Mouse (Mus musculus): ENCODE measurements around the gene Cebpg. TPM values are rescaled to one million over a fixed set of nuclear protein-coding genes. Genes with fewer than 3 reads are reported as not detected.

Cebpg gene
- polyA plus RNA-seq (2014; fragmentation: Nextera tagmentation; extraction: Ambion mirVana), result 42.5 and 43.5 TPM in 2 replicates

DNA sequence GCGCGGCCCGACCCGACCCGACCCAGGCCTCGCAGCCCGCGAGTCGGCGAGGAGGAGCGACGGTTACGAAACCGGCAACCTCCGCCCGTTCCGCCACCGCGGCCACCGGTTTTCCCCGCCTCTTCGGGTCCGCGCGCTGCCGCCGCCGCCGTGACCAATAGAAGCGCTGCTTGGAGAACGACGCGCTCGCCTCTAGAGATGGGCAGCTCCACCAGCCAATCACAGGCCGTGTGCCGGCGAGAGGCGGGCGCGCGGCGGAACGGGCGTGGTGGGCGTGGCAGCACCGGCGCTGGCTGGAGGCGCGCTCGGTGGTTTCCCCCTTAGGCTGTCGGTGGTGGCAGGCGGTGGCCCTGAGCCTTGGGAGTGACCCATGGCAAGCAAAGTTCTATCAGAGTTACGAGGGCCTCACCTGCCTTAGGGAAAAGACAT, at the start of gene Cebpg:
TSS of gene Cebpg (minus strand) at position 138 of the 429 bp plus-strand sequence.
- peak within 1 kb of the TSS; percentile 90 for H3K4me3 ChIP-seq (ENCODE audit: low read depth, low read length)
- peak; percentile 99 for ATAC-seq
- no peaks in the 10 kb centered on the region for H3K9me3 ChIP-seq (replicated peaks; ENCODE audit: control insufficient read depth, low read length)
- H3K36me3 ChIP-seq (ENCODE audit: control insufficient read depth, insufficient read depth, low read length), result no peaks in the 10 kb centered on the region
- H3K4me1 ChIP-seq (ENCODE audit: control insufficient read depth, insufficient read depth, low read length), result peaks cover 17% of the 10 kb centered on the region
- H3K27me3 ChIP-seq (replicated peaks; ENCODE audit: control insufficient read depth, insufficient read depth, low read length), result no peaks in the 10 kb centered on the region
- peak within 1 kb of the TSS; percentile 90 for H3K27ac ChIP-seq (ENCODE audit: low read depth, low read length)
- WGBS, result under 1% methylated on average over 40 of the region's 53 CpGs
- peak within 1 kb of the TSS; percentile 92 for H3K9ac ChIP-seq (ENCODE audit: low read length)
- DNase-seq (ENCODE audit: low spot score), result peak; percentile 95
- H3K4me2 ChIP-seq (ENCODE audit: low read length), result peak within 1 kb of the TSS; percentile 85

GRCm38 (mm10) chr7:35099528-35099927, 43.2 kb upstream of the Cebpg start:
- WGBS, result 86% methylated on average over 4 of the region's 4 CpGs
- H3K27ac ChIP-seq (ENCODE audit: low read depth, low read length), result no peak overlapping the region
- ATAC-seq, result no peak
- H3K4me3 ChIP-seq (ENCODE audit: low read depth, low read length), result no peak overlapping the region
- H3K4me2 ChIP-seq (ENCODE audit: low read length), result no peak overlapping the region
- DNase-seq (ENCODE audit: low spot score), result no peak
- H3K27me3 ChIP-seq (replicated peaks; ENCODE audit: control insufficient read depth, insufficient read depth, low read length), result no peaks in the 10 kb centered on the region
- no peak overlapping the region for H3K9ac ChIP-seq (ENCODE audit: low read length)
- H3K36me3 ChIP-seq (ENCODE audit: control insufficient read depth, insufficient read depth, low read length), result no peaks in the 10 kb centered on the region
- H3K9me3 ChIP-seq (replicated peaks; ENCODE audit: control insufficient read depth, low read length), result no peaks in the 10 kb centered on the region
- H3K4me1 ChIP-seq (ENCODE audit: control insufficient read depth, insufficient read depth, low read length), result no peaks in the 10 kb centered on the region

DNA sequence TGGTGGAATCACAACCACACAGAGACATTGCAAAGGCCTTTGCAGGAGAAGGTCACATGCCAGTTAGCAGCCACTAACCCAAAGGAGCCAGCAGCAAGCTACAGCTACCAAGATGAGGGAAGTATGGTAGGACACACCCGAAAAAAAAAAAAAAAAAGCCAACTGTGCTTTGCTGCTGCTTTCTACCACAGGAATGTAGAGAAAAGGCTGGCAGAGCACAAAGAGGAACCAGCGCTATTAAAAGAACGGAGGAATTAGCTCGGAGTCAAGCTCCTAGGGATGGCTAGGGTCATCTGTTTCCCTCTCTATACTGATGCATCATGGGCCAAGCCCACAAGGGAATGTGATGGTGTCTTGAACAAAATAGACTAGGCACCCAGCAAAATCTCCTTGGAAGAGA, 42.4 kb upstream of the Cebpg start:
- H3K4me1 ChIP-seq (ENCODE audit: control insufficient read depth, insufficient read depth, low read length), result no peaks in the 10 kb centered on the region
- 78% methylated on average over 4 of the region's 4 CpGs for WGBS
- DNase-seq (ENCODE audit: low spot score) (no peak), ATAC-seq (no peak)
- no peaks in the 10 kb centered on the region for H3K27me3 ChIP-seq (replicated peaks; ENCODE audit: control insufficient read depth, insufficient read depth, low read length)
- no peaks in the 10 kb centered on the region for H3K9me3 ChIP-seq (replicated peaks; ENCODE audit: control insufficient read depth, low read length)
- no peaks in the 10 kb centered on the region for H3K36me3 ChIP-seq (ENCODE audit: control insufficient read depth, insufficient read depth, low read length)
- H3K9ac ChIP-seq (ENCODE audit: low read length), result no peak overlapping the region
- H3K27ac ChIP-seq (ENCODE audit: low read depth, low read length), result no peak overlapping the region
- no peak overlapping the region for H3K4me2 ChIP-seq (ENCODE audit: low read length)
- H3K4me3 ChIP-seq (ENCODE audit: low read depth, low read length), result no peak overlapping the region

GRCm38 (mm10) chr7:35094975-35095678, 38.8 kb upstream of the Cebpg start:
- no peak for DNase-seq (ENCODE audit: low spot score)
- no peak for ATAC-seq
- no peaks in the 10 kb centered on the region for H3K9me3 ChIP-seq (replicated peaks; ENCODE audit: control insufficient read depth, low read length)

DNA sequence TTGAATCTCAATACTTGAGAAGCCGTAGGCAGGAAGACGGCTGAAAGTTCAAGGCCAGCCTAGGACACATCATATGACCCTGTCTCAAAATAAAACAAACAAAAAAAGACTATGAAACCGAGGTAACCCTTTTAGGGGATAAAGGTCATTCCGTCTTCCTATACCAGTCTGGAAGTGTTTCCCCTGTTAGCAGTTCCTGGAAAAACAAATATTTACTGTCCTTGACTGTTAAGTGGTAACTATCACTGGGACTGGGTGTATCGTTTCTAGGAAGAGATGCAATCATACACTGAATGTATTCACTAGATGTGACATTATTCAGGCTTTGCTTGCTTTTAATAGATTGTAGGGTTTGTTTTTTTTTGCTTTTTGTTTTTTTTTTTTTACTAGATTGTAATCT, 34.2 kb upstream of the Cebpg start:
- H3K27me3 ChIP-seq (replicated peaks; ENCODE audit: control insufficient read depth, insufficient read depth, low read length), result no peaks in the 10 kb centered on the region
- WGBS, result 86% methylated on average over 5 of the region's 5 CpGs
- ATAC-seq (no peak), DNase-seq (ENCODE audit: low spot score) (no peak)
- no peak overlapping the region for H3K4me3 ChIP-seq (ENCODE audit: low read depth, low read length)
- no peaks in the 10 kb centered on the region for H3K9me3 ChIP-seq (replicated peaks; ENCODE audit: control insufficient read depth, low read length)
- H3K9ac ChIP-seq (ENCODE audit: low read length), result no peak overlapping the region
- no peak overlapping the region for H3K4me2 ChIP-seq (ENCODE audit: low read length)
- H3K36me3 ChIP-seq (ENCODE audit: control insufficient read depth, insufficient read depth, low read length), result no peaks in the 10 kb centered on the region
- peaks cover 17% of the 10 kb centered on the region for H3K4me1 ChIP-seq (ENCODE audit: control insufficient read depth, insufficient read depth, low read length)
- no peak overlapping the region for H3K27ac ChIP-seq (ENCODE audit: low read depth, low read length)

More at GRCm38 (mm10) chr7:35094975-35095678, 38.8 kb upstream of the Cebpg start:
- no peak overlapping the region for H3K27ac ChIP-seq (ENCODE audit: low read depth, low read length)
- WGBS, result 82% methylated on average over 9 of the region's 9 CpGs
- H3K36me3 ChIP-seq (ENCODE audit: control insufficient read depth, insufficient read depth, low read length), result no peaks in the 10 kb centered on the region
- no peak overlapping the region for H3K4me2 ChIP-seq (ENCODE audit: low read length)
- no peak overlapping the region for H3K9ac ChIP-seq (ENCODE audit: low read length)
- H3K4me3 ChIP-seq (ENCODE audit: low read depth, low read length), result no peak overlapping the region
- H3K27me3 ChIP-seq (replicated peaks; ENCODE audit: control insufficient read depth, insufficient read depth, low read length), result no peaks in the 10 kb centered on the region
- no peaks in the 10 kb centered on the region for H3K4me1 ChIP-seq (ENCODE audit: control insufficient read depth, insufficient read depth, low read length)

- Histone ChIP-seq H3K27ac (ENCODE audit: low read depth, low read length) (0 out of 2 replicates have a peak overlapping the region, but pooled peaks have one; percentile 7), H3K27me3 (replicated peaks; ENCODE audit: control insufficient read depth, insufficient read depth, low read length) (no peaks in the 10 kb centered on the region), H3K4me2 (ENCODE audit: low read length) (peak overlapping the region; percentile 52), H3K9me3 (replicated peaks; ENCODE audit: control insufficient read depth, low read length) (no peaks in the 10 kb centered on the region), H3K4me1 (ENCODE audit: control insufficient read depth, insufficient read depth, low read length) (peaks cover 17% of the 10 kb centered on the region), H3K36me3 (ENCODE audit: control insufficient read depth, insufficient read depth, low read length) (no peaks in the 10 kb centered on the region), H3K9ac (ENCODE audit: low read length) (no peak overlapping the region), H3K4me3 (ENCODE audit: low read depth, low read length) (peak overlapping the region; percentile 18; the same call in 1 of the 2 replicates)
- ATAC-seq, result peak; percentile 81
- WGBS, result under 1% methylated on average over 21 of the region's 21 CpGs
- peak; percentile 84 for DNase-seq (ENCODE audit: low spot score)
These were observed 30.0 kb upstream of the Cebpg start for GRCm38 (mm10) chr7:35086271-35086861.

GRCm38 (mm10) chr7:35084565-35085360, 28.4 kb upstream of the Cebpg start:
- DNase-seq (ENCODE audit: low spot score) (no peak), ATAC-seq (no peak)
- H3K4me2 ChIP-seq (ENCODE audit: low read length), result no peak overlapping the region
- no peaks in the 10 kb centered on the region for H3K27me3 ChIP-seq (replicated peaks; ENCODE audit: control insufficient read depth, insufficient read depth, low read length)
- H3K4me3 ChIP-seq (ENCODE audit: low read depth, low read length), result no peak overlapping the region
- peaks cover 17% of the 10 kb centered on the region for H3K4me1 ChIP-seq (ENCODE audit: control insufficient read depth, insufficient read depth, low read length)
- no peaks in the 10 kb centered on the region for H3K36me3 ChIP-seq (ENCODE audit: control insufficient read depth, insufficient read depth, low read length)
- no peak overlapping the region for H3K9ac ChIP-seq (ENCODE audit: low read length)
- WGBS, result 81% methylated on average over 12 of the region's 12 CpGs
- H3K27ac ChIP-seq (ENCODE audit: low read depth, low read length), result no peak overlapping the region
- H3K9me3 ChIP-seq (replicated peaks; ENCODE audit: control insufficient read depth, low read length), result no peaks in the 10 kb centered on the region

GRCm38 (mm10) chr7:35081406-35082104, 25.2 kb upstream of the Cebpg start:
- 86% methylated on average over 9 of the region's 9 CpGs for WGBS

More at GRCm38 (mm10) chr7:35081406-35082104, 25.2 kb upstream of the Cebpg start:
- ATAC-seq (no peak), DNase-seq (ENCODE audit: low spot score) (no peak)
- Histone ChIP-seq H3K4me3 (ENCODE audit: low read depth, low read length) (no peak overlapping the region), H3K27ac (ENCODE audit: low read depth, low read length) (no peak overlapping the region), H3K27me3 (replicated peaks; ENCODE audit: control insufficient read depth, insufficient read depth, low read length) (no peaks in the 10 kb centered on the region), H3K9me3 (replicated peaks; ENCODE audit: control insufficient read depth, low read length) (no peaks in the 10 kb centered on the region), H3K9ac (ENCODE audit: low read length) (no peak overlapping the region), H3K36me3 (ENCODE audit: control insufficient read depth, insufficient read depth, low read length) (no peaks in the 10 kb centered on the region), H3K4me1 (ENCODE audit: control insufficient read depth, insufficient read depth, low read length) (peaks cover 8% of the 10 kb centered on the region), H3K4me2 (ENCODE audit: low read length) (no peak overlapping the region)

All from forebrain, embryonic 14.5 days (tissue).